Mouse (Mus musculus) lung, adult 18-20 months (tissue): ENCODE data around the gene U2af1l4.

Source experiments
- DNase-seq, 2 experiments: peaks; one replicate each; pipeline ENCODE4 v3.0.0; 2022; ENCODE audit warnings: mixed read lengths in 2 of 2

Gene U2af1l4

GRCm38 (mm10) chr7:30563117-30563905 is at the start of gene U2af1l4, which contains the start of the genes Gm49396 and Psenen:
Gene U2af1l4 (plus strand): TSS chr7:30563301.
Gene Gm49396 (plus strand): TSS chr7:30563344.
Gene Psenen (minus strand): TSS chr7:30563627.
- DNase-seq: peak; percentile 97 to 98

GRCm38 (mm10) chr7:30515003-30515760 is 47.9 kb upstream of the U2af1l4 start:
- DNase-seq: no peak

DNA sequence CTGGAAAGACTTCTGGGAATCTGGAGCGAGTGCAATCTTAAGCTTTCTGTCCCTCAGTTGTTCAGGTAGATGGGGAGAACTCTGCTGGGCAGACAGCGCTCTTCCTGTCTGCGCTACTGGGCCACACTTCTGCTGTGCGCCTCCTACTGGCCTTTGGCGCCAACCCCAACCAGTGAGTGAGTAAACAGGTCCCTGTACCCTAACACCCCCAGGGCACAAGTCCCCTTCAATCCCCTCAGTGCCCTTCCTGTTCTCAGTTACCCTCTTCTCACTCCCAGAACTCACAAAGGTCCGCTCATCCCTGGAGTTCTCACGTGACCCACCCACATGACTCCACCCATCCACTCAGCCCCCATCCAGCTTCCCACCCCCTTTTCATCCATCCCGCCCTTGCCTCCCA is 44.8 kb upstream of the U2af1l4 start:
- no peak for DNase-seq

DNA sequence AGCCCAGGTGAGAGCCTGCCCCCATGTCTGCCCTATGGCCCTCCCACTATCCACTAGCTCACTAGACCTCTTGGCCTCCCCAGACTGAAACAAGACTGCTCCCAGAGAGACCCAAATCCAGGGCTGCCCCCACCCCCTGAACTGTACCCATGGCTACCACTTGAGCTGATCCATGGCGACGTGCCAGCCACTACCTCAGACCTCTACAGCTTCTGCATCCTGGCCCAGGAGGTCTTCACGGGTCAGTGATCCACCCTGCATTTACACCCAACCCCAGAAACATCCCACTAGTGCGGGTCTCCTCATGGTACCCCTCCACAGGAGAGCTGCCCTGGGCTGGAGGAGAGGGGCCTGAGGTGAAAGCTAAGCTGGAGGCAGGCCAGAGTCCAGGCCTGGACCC is 42.7 kb upstream of the U2af1l4 start:
- DNase-seq: no peak

GRCm38 (mm10) chr7:30520856-30521255 is 42.2 kb upstream of the U2af1l4 start:
- DNase-seq: no peak

- DNase-seq: no peak
Measured at GRCm38 (mm10) chr7:30522871-30523270, 40.2 kb upstream of the U2af1l4 start.

- DNase-seq: no peak
Measured at GRCm38 (mm10) chr7:30524487-30524886, 38.6 kb upstream of the U2af1l4 start.

GRCm38 (mm10) chr7:30525954-30526353 is 37.1 kb upstream of the U2af1l4 start:
- DNase-seq: peak; percentile 22 to 49

GRCm38 (mm10) chr7:30526399-30526798 is 36.7 kb upstream of the U2af1l4 start:
- no peak for DNase-seq

DNA sequence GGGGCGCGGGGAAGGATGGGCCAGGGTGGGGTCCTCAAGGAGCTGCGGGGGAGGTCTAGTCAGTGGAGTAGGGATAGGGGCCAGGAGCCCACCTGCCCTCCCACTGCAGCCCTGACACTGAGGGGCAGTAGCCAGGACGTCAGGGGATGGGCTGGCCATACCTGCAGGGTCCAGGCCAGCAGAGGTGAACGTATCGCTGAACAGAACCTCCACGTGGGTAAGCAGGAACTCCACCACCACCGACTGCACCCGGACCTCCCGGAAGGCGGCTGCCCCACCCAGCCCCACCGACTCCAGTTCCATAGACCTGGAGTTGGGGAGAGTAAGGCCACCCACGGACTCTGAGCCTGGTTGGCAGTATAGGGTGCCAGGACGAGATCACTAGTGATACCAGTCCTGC is 36.1 kb upstream of the U2af1l4 start:
- no peak for DNase-seq

- no peak for DNase-seq
Measured at GRCm38 (mm10) chr7:30531291-30531815, 31.7 kb upstream of the U2af1l4 start.

DNA sequence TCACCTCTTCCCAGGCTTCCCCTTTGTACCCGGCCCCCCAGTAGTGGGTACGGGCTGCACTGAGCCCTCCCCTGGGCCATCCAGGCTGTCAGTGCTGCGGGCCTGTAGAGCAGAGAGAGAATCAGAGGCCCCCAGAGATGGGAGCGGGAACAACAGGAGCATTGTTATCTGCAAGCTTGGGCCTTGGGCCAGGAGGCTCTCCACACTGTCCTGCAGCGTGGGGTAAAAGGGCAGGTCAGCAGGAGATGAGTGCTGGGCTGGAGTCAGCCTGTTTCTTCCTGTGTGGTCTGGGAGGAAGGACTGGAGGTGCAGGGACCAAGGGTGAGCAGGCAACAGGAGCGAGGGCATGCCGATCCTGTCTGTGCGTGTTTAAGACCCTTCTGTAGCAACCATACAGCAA is 30.2 kb upstream of the U2af1l4 start:
- DNase-seq: no peak

- no peak for DNase-seq
Measured at GRCm38 (mm10) chr7:30533941-30534632, 29.0 kb upstream of the U2af1l4 start.

GRCm38 (mm10) chr7:30534633-30535577 is 28.2 kb upstream of the U2af1l4 start, which contains the start of gene Arhgap33:
Gene Arhgap33 (minus strand): TSS chr7:30535060.
- DNase-seq: peak; percentile 95

DNA sequence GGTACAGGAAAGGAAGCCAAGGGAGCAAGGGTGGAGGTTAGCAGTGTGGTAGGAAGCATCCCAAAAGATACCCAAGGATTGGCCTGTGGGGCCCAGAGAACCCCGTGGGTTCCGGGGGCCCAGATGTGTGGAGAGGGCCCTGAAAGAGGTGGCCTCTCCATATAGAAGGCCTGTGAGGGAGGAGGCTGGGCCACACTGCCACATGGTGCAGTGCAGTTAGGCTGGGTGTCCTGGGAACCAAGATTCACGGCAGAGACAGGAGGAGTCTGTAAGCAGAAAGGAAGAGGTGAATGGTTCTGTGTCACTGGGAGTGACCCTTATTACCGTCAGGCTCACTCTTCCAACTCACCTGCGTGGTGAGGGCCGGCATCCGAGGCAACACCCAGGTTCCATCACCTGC is 22.5 kb upstream of the U2af1l4 start:
- DNase-seq: no peak

DNA sequence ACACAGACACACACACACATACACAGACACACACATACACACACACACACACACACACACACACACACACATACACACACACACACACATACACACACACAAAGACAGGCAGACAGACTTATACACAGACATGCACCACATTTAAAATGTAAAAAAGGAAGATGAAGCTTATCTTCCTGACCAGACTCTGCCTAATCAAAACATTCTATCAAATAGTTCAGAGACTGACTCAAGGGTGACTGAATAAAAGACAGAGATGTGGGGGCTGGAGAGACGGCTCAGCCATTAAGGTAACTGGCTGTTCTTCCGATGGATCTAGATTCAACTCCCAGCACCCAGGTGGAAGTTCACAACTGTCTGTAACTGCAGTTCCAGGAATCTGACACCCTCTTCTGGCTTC is 18.8 kb upstream of the U2af1l4 start:
- DNase-seq: no peak

DNA sequence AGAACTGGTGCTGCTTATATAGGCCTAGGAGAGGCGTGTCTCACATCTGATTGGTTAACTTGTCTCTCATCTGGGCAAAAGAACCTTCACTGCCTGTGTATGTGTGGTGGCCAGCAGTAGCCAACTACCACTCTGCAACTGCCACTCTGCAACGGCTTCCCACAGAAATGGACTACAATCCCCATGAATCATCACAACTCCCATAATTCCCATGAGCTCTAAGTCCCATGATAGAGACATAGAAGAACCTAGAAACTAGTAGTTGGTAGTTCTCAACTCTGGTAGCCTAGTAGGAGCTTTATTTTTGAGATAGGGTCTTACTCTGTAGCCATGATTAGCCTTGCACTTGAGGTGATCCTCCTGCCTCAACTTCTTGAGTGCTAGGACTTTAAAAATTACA is 13.2 kb upstream of the U2af1l4 start:
- DNase-seq: no peak

GRCm38 (mm10) chr7:30550603-30551002 is 12.5 kb upstream of the U2af1l4 start:
- DNase-seq: no peak

DNA sequence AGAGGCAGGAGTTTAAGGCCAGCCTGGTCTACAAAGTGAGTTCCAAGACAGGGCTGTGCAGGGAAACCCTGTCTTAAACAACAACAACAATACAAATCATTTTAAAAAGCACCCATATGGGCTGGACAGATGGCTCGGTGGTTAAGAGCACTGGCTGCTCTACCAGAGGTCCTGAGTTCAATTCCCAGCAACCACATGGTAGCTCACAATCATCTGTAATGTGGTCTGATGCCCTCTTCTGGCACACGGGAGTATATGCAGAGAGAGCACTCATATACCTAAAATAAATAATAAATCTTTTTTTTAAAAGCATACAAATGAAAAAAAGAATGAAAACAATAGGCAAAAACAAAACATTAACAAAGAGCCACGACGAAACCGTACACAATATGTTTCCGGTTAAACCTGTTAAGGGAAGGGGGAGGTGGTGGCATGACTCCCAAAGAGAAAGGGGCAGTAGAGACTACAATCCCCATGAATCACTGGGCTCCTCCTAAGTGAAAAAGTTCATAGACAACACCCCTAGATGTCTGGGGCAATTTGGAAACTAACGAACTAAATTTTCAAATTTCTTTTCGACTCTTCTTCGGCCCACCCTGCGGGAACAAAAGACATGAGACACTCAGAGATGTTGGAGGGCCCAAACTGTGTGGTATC is 11.5 kb upstream of the U2af1l4 start:
- peak in 1 of 2 experiments; percentile 74 for DNase-seq

DNA sequence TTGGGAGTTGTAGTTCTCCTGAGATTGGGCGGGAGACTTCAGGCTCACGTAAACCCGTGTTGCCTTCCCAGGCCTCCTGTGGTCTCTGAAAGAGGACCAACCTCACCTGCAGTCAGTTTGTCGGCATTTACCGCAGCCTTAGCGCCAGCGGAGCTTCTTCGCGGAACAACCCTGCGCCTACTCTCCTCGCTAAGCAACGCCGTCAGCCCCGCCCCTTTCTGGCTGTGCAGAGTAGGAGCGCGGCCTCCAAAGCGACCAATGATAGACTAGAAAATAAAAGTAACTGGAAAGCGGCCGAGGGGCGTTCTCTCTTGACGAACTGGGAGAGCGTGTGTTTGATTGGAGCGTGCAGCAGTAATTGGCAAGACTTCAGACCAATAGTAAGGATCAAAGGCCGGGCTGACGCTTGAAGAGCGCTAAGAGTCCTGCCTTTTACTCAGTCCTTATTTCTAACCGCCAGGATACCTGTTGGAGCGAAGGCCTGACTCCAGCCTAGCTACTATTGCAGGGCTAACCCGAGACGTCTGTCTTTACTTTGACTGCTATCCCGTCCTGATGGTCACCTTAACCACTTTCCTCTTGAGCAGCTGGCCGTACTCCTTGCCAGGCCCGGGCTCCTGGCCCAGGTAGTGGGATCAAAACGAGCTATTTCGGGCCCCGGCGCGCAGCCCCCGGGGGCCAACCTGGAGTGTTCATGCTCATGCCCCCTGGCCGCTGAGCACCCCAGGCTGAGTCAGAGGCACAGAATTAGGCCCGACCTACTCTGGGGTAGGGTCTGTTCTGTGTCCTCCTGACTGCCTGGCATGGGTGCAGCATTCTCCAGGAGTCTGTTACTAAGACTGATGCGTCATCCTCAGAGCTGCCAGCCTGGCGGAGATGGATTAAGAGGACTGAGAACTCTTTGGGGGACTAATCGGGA is 10.7 kb upstream of the U2af1l4 start, which contains the start of the genes Hspb6 and Proser3:
Gene Hspb6 (plus strand): TSS at position 77 of the 919 bp plus-strand sequence.
Gene Proser3 (minus strand): TSS at position 198 of the 919 bp plus-strand sequence.
- peak; percentile 97 to 99 for DNase-seq
